Mouse (Mus musculus): ENCODE results near the gene Slc2a10.

DNA sequence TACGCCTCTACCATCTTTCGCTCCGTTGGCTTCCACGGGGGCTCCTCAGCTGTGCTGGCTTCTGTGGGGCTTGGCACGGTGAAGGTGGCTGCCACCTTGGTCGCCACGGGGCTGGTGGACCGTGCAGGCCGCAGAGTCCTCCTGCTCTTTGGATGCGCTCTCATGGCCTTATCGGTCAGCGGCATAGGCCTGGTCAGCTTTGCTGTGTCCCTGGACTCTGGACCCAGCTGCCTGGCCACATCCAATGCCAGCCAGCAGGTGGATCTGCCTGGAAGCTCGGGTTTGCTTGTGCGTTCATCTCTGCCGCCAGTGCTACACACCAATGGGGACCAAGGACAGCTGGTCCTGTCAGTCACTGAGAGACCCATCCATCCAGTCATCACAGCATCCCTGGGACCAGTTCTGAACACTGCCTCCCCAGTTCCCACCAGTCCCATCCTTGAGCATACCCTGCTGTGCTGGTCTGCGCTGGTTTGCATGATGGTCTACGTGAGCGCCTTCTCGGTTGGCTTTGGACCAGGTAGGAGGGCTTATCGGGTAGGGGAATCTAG is 11.7 kb downstream of the Slc2a10 start:
- TF ChIP-seq CTCF (IDR thresholded peaks at IDR 0.05) (no peak), EP300 (IDR thresholded peaks at IDR 0.05) (no peak)

Data from lung, postnatal 0 days (tissue).